Mouse (Mus musculus): Measurements from ENCODE around the gene Rplp0. TPM values are rescaled to one million over a fixed set of nuclear protein-coding genes. Genes with fewer than 3 reads are reported as not detected.

Rplp0 gene
- polyA plus RNA-seq, 1 experiment, result 1,614 TPM

- Histone ChIP-seq H3K4me1 (ENCODE audit: control insufficient read depth, insufficient read depth, low read length) (peaks cover 74% of the 10 kb centered on the region), H3K27ac (ENCODE audit: insufficient read depth, low read depth, low read length) (peak overlapping the region; percentile 59), H3K4me3 (ENCODE audit: insufficient read depth, low read length) (peak overlapping the region; percentile 28)
- no peak for TF ChIP-seq POLR2A (IDR thresholded peaks at IDR 0.05; ENCODE audit: borderline replicate concordance, low read depth, low read length)
- TF ChIP-seq CTCF (IDR thresholded peaks at IDR 0.05; ENCODE audit: low read depth, low read length), result no peak
These were observed 21.1 kb upstream of the Rplp0 start for GRCm38 (mm10) chr5:115538017-115538692.

GRCm38 (mm10) chr5:115538693-115539043 lies 20.6 kb upstream of the Rplp0 start:
- Histone ChIP-seq H3K4me1 (ENCODE audit: control insufficient read depth, insufficient read depth, low read length) (peaks cover 74% of the 10 kb centered on the region), H3K4me3 (ENCODE audit: insufficient read depth, low read length) (peak overlapping the region; percentile 28), H3K27ac (ENCODE audit: insufficient read depth, low read depth, low read length) (peak overlapping the region; percentile 59)
- TF ChIP-seq POLR2A (IDR thresholded peaks at IDR 0.05; ENCODE audit: borderline replicate concordance, low read depth, low read length) (no peak), CTCF (IDR thresholded peaks at IDR 0.05; ENCODE audit: low read depth, low read length) (peak; percentile 80)

- TF ChIP-seq POLR2A (IDR thresholded peaks at IDR 0.05; ENCODE audit: borderline replicate concordance, low read depth, low read length), result no peak
- TF ChIP-seq CTCF (IDR thresholded peaks at IDR 0.05; ENCODE audit: low read depth, low read length), result no peak
- peaks cover 42% of the 10 kb centered on the region for H3K4me1 ChIP-seq (ENCODE audit: control insufficient read depth, insufficient read depth, low read length)
- peak overlapping the region; percentile 7; the same call in 1 of the 2 replicates for H3K27ac ChIP-seq (ENCODE audit: insufficient read depth, low read depth, low read length)
- H3K4me3 ChIP-seq (ENCODE audit: insufficient read depth, low read length), result no peak overlapping the region; the same call in 1 of the 2 replicates
These were observed 16.5 kb upstream of the Rplp0 start for GRCm38 (mm10) chr5:115542635-115543384.

GRCm38 (mm10) chr5:115543509-115544253 lies 15.6 kb upstream of the Rplp0 start:
- TF ChIP-seq CTCF (IDR thresholded peaks at IDR 0.05; ENCODE audit: low read depth, low read length) (no peak), POLR2A (IDR thresholded peaks at IDR 0.05; ENCODE audit: borderline replicate concordance, low read depth, low read length) (no peak)
- no peak overlapping the region for H3K27ac ChIP-seq (ENCODE audit: insufficient read depth, low read depth, low read length)
- H3K4me1 ChIP-seq (ENCODE audit: control insufficient read depth, insufficient read depth, low read length), result peaks cover 35% of the 10 kb centered on the region
- no peak overlapping the region; the same call in 1 of the 2 replicates for H3K4me3 ChIP-seq (ENCODE audit: insufficient read depth, low read length)

GRCm38 (mm10) chr5:115544655-115545185 lies 14.5 kb upstream of the Rplp0 start:
- Histone ChIP-seq H3K27ac (ENCODE audit: insufficient read depth, low read depth, low read length) (no peak overlapping the region), H3K4me1 (ENCODE audit: control insufficient read depth, insufficient read depth, low read length) (peaks cover 30% of the 10 kb centered on the region), H3K4me3 (ENCODE audit: insufficient read depth, low read length) (no peak overlapping the region)
- TF ChIP-seq POLR2A (IDR thresholded peaks at IDR 0.05; ENCODE audit: borderline replicate concordance, low read depth, low read length) (no peak), CTCF (IDR thresholded peaks at IDR 0.05; ENCODE audit: low read depth, low read length) (no peak)

GRCm38 (mm10) chr5:115545636-115546035 lies 13.6 kb upstream of the Rplp0 start:
- no peak overlapping the region for H3K4me3 ChIP-seq (ENCODE audit: insufficient read depth, low read length)
- TF ChIP-seq POLR2A (IDR thresholded peaks at IDR 0.05; ENCODE audit: borderline replicate concordance, low read depth, low read length), result no peak
- no peak for TF ChIP-seq CTCF (IDR thresholded peaks at IDR 0.05; ENCODE audit: low read depth, low read length)
- H3K27ac ChIP-seq (ENCODE audit: insufficient read depth, low read depth, low read length), result no peak overlapping the region
- peaks cover 30% of the 10 kb centered on the region for H3K4me1 ChIP-seq (ENCODE audit: control insufficient read depth, insufficient read depth, low read length)

- Histone ChIP-seq H3K4me3 (ENCODE audit: insufficient read depth, low read length) (no peak overlapping the region), H3K4me1 (ENCODE audit: control insufficient read depth, insufficient read depth, low read length) (peaks cover 22% of the 10 kb centered on the region), H3K27ac (ENCODE audit: insufficient read depth, low read depth, low read length) (no peak overlapping the region)
- no peak for TF ChIP-seq POLR2A (IDR thresholded peaks at IDR 0.05; ENCODE audit: borderline replicate concordance, low read depth, low read length)
- no peak for TF ChIP-seq CTCF (IDR thresholded peaks at IDR 0.05; ENCODE audit: low read depth, low read length)
These were observed 12.7 kb upstream of the Rplp0 start for GRCm38 (mm10) chr5:115546536-115546935.

- Histone ChIP-seq H3K27ac (ENCODE audit: insufficient read depth, low read depth, low read length) (no peak overlapping the region), H3K4me1 (ENCODE audit: control insufficient read depth, insufficient read depth, low read length) (peaks cover 19% of the 10 kb centered on the region), H3K4me3 (ENCODE audit: insufficient read depth, low read length) (no peak overlapping the region)
- TF ChIP-seq CTCF (IDR thresholded peaks at IDR 0.05; ENCODE audit: low read depth, low read length) (no peak), POLR2A (IDR thresholded peaks at IDR 0.05; ENCODE audit: borderline replicate concordance, low read depth, low read length) (no peak)
These were observed 12.3 kb upstream of the Rplp0 start for GRCm38 (mm10) chr5:115547014-115547413.

- Histone ChIP-seq H3K4me1 (ENCODE audit: control insufficient read depth, insufficient read depth, low read length) (peaks cover 15% of the 10 kb centered on the region), H3K4me3 (ENCODE audit: insufficient read depth, low read length) (no peak overlapping the region), H3K27ac (ENCODE audit: insufficient read depth, low read depth, low read length) (no peak overlapping the region)
- TF ChIP-seq CTCF (IDR thresholded peaks at IDR 0.05; ENCODE audit: low read depth, low read length), result no peak
These were observed 11.8 kb upstream of the Rplp0 start for GRCm38 (mm10) chr5:115547421-115547820.

Data from bone marrow macrophage, adult 2 months (primary cell).